Mouse (Mus musculus): Measurements from ENCODE around the gene Slc38a9. TPM values are rescaled to one million over a fixed set of nuclear protein-coding genes. Genes with fewer than 3 reads are reported as not detected.
A peak's percentile ranks its signal among the peaks of the same experiment; 100 is the strongest.

Slc38a9 gene
- total and polyA plus RNA-seq, 2 experiments from 2014 or later = 7.6 to 10.7 TPM

DNA sequence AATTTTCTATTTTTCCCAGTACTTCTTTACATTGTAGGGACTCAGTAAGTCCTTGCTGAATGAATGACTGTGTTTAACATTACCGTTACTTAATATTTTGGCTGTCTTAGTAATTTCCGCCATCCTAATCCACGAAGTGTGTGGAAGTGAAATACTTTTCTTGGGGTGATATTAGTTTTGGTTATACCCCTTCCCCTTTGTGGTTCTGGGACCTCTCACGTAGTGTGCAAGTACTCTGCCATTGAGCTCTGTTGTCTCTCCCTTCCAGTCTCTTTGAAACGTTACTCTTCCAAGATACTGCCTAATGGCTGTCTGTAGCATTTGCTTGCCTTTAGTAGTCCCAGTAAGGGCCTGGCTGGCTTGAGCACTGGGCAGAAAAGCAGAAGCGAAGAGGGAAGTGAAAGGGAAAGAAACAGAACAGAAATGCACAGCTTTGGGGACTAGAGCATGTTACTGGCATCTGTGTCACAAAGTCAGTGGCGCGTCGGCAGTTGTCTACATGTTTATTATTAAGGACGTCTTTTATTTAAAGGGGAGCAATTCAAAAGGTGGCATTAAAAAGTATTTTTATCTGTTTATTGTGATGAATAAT, 6.0 kb downstream of the Slc38a9 start:
- Histone ChIP-seq H3K4me2 (ENCODE audit: low read depth, low read length) (peak overlapping the region; percentile 45), H3K27ac (ENCODE audit: low read depth) (no peak overlapping the region), H3K27me3 (ENCODE audit: control insufficient read depth, insufficient read depth, low read length) (no peaks in the 10 kb centered on the region), H3K4me3 (ENCODE audit: low read depth, low read length) (no peak overlapping the region), H3K9ac (replicated peaks; ENCODE audit: low read depth, low read length) (0 out of 2 replicates have a peak overlapping the region, but pooled peaks have one; percentile 8), H3K4me1 (ENCODE audit: control insufficient read depth, insufficient read depth) (no peaks in the 10 kb centered on the region), H3K36me3 (replicated peaks; ENCODE audit: control insufficient read depth, insufficient read depth, low read length) (peaks cover 22% of the 10 kb centered on the region), H3K9me3 (replicated peaks; ENCODE audit: control insufficient read depth, low read length) (no peaks in the 10 kb centered on the region)
- DNase-seq (ENCODE audit: low spot score) (no peak), ATAC-seq (ENCODE audit: insufficient read depth, low read depth) (no peak)
- WGBS = 72% methylated on average over 10 of the region's 10 CpGs
- TF ChIP-seq CTCF (IDR thresholded peaks at IDR 0.05; ENCODE audit: low read depth) (no peak), EP300 (IDR thresholded peaks at IDR 0.05; ENCODE audit: low read depth) (no peak)

GRCm38 (mm10) chr13:112667215-112667614, 6.7 kb downstream of the Slc38a9 start:
- WGBS = 26% methylated on average over 9 of the region's 9 CpGs
- TF ChIP-seq CTCF (IDR thresholded peaks at IDR 0.05; ENCODE audit: low read depth) = no peak
- TF ChIP-seq EP300 (IDR thresholded peaks at IDR 0.05; ENCODE audit: low read depth) = no peak
- Histone ChIP-seq H3K36me3 (replicated peaks; ENCODE audit: control insufficient read depth, insufficient read depth, low read length) (peaks cover 22% of the 10 kb centered on the region), H3K4me1 (ENCODE audit: control insufficient read depth, insufficient read depth) (no peaks in the 10 kb centered on the region), H3K9me3 (replicated peaks; ENCODE audit: control insufficient read depth, low read length) (no peaks in the 10 kb centered on the region), H3K4me3 (ENCODE audit: low read depth, low read length) (no peak overlapping the region), H3K9ac (replicated peaks; ENCODE audit: low read depth, low read length) (0 out of 2 replicates have a peak overlapping the region, but pooled peaks have one; percentile 8), H3K27me3 (ENCODE audit: control insufficient read depth, insufficient read depth, low read length) (no peaks in the 10 kb centered on the region), H3K27ac (ENCODE audit: low read depth) (no peak overlapping the region), H3K4me2 (ENCODE audit: low read depth, low read length) (peak overlapping the region; percentile 45)
- DNase-seq (ENCODE audit: low spot score) (peak; percentile 42), ATAC-seq (ENCODE audit: insufficient read depth, low read depth) (peak; percentile 85)

- H3K9me3 ChIP-seq (replicated peaks; ENCODE audit: control insufficient read depth, low read length) = no peaks in the 10 kb centered on the region
- 57% methylated on average over 13 of the region's 13 CpGs for WGBS
- ATAC-seq (ENCODE audit: insufficient read depth, low read depth) = no peak
- DNase-seq (ENCODE audit: low spot score) = no peak
- TF ChIP-seq CTCF (IDR thresholded peaks at IDR 0.05; ENCODE audit: low read depth) (no peak), EP300 (IDR thresholded peaks at IDR 0.05; ENCODE audit: low read depth) (no peak)
- H3K9ac ChIP-seq (replicated peaks; ENCODE audit: low read depth, low read length) = no peak overlapping the region
- no peak overlapping the region for H3K4me3 ChIP-seq (ENCODE audit: low read depth, low read length)
- H3K27me3 ChIP-seq (ENCODE audit: control insufficient read depth, insufficient read depth, low read length) = no peaks in the 10 kb centered on the region
- no peaks in the 10 kb centered on the region for H3K4me1 ChIP-seq (ENCODE audit: control insufficient read depth, insufficient read depth)
- no peak overlapping the region for H3K27ac ChIP-seq (ENCODE audit: low read depth)
- peaks cover 22% of the 10 kb centered on the region for H3K36me3 ChIP-seq (replicated peaks; ENCODE audit: control insufficient read depth, insufficient read depth, low read length)
- no peak overlapping the region for H3K4me2 ChIP-seq (ENCODE audit: low read depth, low read length)
These were observed 11.2 kb downstream of the Slc38a9 start for GRCm38 (mm10) chr13:112671708-112672107.

- no peak overlapping the region for H3K27ac ChIP-seq (ENCODE audit: low read depth)
- no peaks in the 10 kb centered on the region for H3K9me3 ChIP-seq (replicated peaks; ENCODE audit: control insufficient read depth, low read length)
- no peaks in the 10 kb centered on the region for H3K4me1 ChIP-seq (ENCODE audit: control insufficient read depth, insufficient read depth)
- no peaks in the 10 kb centered on the region for H3K27me3 ChIP-seq (ENCODE audit: control insufficient read depth, insufficient read depth, low read length)
- ATAC-seq (ENCODE audit: insufficient read depth, low read depth) (no peak), DNase-seq (ENCODE audit: low spot score) (no peak)
- H3K36me3 ChIP-seq (replicated peaks; ENCODE audit: control insufficient read depth, insufficient read depth, low read length) = peaks cover 22% of the 10 kb centered on the region
- no peak for TF ChIP-seq EP300 (IDR thresholded peaks at IDR 0.05; ENCODE audit: low read depth)
- TF ChIP-seq CTCF (IDR thresholded peaks at IDR 0.05; ENCODE audit: low read depth) = no peak
- H3K4me3 ChIP-seq (ENCODE audit: low read depth, low read length) = no peak overlapping the region
- no peak overlapping the region for H3K9ac ChIP-seq (replicated peaks; ENCODE audit: low read depth, low read length)
- 26% methylated on average over 6 of the region's 6 CpGs for WGBS
- no peak overlapping the region for H3K4me2 ChIP-seq (ENCODE audit: low read depth, low read length)
These were observed 12.2 kb downstream of the Slc38a9 start for GRCm38 (mm10) chr13:112672797-112673196.

DNA sequence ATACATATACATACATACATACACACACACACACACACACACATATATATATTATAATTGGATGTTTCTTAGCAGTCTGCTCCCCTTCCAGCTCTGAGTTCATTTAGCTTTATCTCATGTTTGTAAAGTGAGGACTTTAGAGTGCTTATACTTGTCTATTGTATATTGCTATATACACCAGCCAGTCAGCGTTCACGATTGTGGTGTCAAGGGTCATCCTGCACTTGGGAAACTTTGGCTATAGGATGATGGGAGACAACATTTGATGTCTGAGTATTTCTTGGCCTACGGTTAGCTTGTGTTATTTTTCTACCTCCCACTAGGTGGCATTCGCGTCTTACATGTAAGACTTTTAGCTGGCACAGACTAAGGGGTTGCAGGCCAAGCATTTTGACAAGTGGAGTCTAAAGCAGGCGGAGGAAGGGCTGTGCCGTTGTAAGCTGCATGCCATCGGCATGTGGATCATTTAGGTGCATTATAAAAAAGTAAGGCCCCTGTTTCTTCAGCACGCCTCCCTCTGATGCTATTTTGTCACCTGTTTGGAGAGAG, 13.4 kb downstream of the Slc38a9 start:
- H3K9ac ChIP-seq (replicated peaks; ENCODE audit: low read depth, low read length) = no peak overlapping the region
- ATAC-seq (ENCODE audit: insufficient read depth, low read depth) (peak; percentile 89), DNase-seq (ENCODE audit: low spot score) (peak; percentile 95)

More for the DNA sequence above, 13.4 kb downstream of the Slc38a9 start:
- no peaks in the 10 kb centered on the region for H3K9me3 ChIP-seq (replicated peaks; ENCODE audit: control insufficient read depth, low read length)
- TF ChIP-seq EP300 (IDR thresholded peaks at IDR 0.05; ENCODE audit: low read depth) (no peak), CTCF (IDR thresholded peaks at IDR 0.05; ENCODE audit: low read depth) (peak; percentile 95)
- WGBS = 4% methylated on average over 9 of the region's 9 CpGs
- no peaks in the 10 kb centered on the region for H3K4me1 ChIP-seq (ENCODE audit: control insufficient read depth, insufficient read depth)
- H3K4me3 ChIP-seq (ENCODE audit: low read depth, low read length) = no peak overlapping the region
- no peaks in the 10 kb centered on the region for H3K27me3 ChIP-seq (ENCODE audit: control insufficient read depth, insufficient read depth, low read length)
- peak overlapping the region; percentile 16; the same call in 1 of the 2 replicates for H3K4me2 ChIP-seq (ENCODE audit: low read depth, low read length)
- peaks cover 25% of the 10 kb centered on the region for H3K36me3 ChIP-seq (replicated peaks; ENCODE audit: control insufficient read depth, insufficient read depth, low read length)
- H3K27ac ChIP-seq (ENCODE audit: low read depth) = no peak overlapping the region
